Mouse (Mus musculus): ENCODE data around the gene Cox17. TPM values are rescaled to one million over a fixed set of nuclear protein-coding genes. Genes with fewer than 3 reads are reported as not detected.
A peak's percentile ranks its signal among the peaks of the same experiment; 100 is the strongest.

The Cox17 gene
- total RNA-seq (2014; rRNA removed), result 12.9 and 51.7 TPM in 2 replicates
- polyA plus RNA-seq (2015; fragmentation: Nextera tagmentation; extraction: Ambion mirVana), result 80.3 and 102 TPM in 2 replicates

GRCm38 (mm10) chr16:38346529-38347325, at the start of gene Cox17, which contains the start of gene Gm21987:
Cox17 (plus strand) TSS chr16:38346991.
Gm21987 (plus strand) TSS chr16:38347040.
- no peaks in the 10 kb centered on the region for H3K27me3 ChIP-seq (ENCODE audit: insufficient read depth, low read length)
- ATAC-seq (peak; percentile 99), DNase-seq (peak; percentile 96)
- no peak for TF ChIP-seq CTCF (IDR thresholded peaks at IDR 0.05; ENCODE audit: low read depth)
- peak within 1 kb of the TSS; percentile 83 for H3K4me2 ChIP-seq (ENCODE audit: low read depth)
- H3K4me1 ChIP-seq (ENCODE audit: insufficient read depth), result 0 out of 2 replicates have a peak, but pooled peaks cover 8% of the 10 kb centered on the region
- WGBS, result 4% methylated on average over 35 of the region's 35 CpGs
- no peaks in the 10 kb centered on the region for H3K9me3 ChIP-seq (ENCODE audit: low read length)
- H3K27ac ChIP-seq (ENCODE audit: low read depth, low read length), result peak within 1 kb of the TSS; percentile 81
- peaks cover 13% of the 10 kb centered on the region for H3K36me3 ChIP-seq (ENCODE audit: insufficient read depth)
- peak within 1 kb of the TSS; percentile 85 for H3K4me3 ChIP-seq (ENCODE audit: low read depth, low read length)
- peak within 1 kb of the TSS; percentile 81 for H3K9ac ChIP-seq

- WGBS, result 74% methylated on average over 6 of the region's 6 CpGs
- Histone ChIP-seq H3K36me3 (ENCODE audit: insufficient read depth) (no peaks in the 10 kb centered on the region), H3K4me2 (ENCODE audit: low read depth) (no peak overlapping the region), H3K4me3 (ENCODE audit: low read depth, low read length) (no peak overlapping the region), H3K27me3 (ENCODE audit: insufficient read depth, low read length) (no peaks in the 10 kb centered on the region), H3K9ac (no peak overlapping the region), H3K9me3 (ENCODE audit: low read length) (no peaks in the 10 kb centered on the region), H3K4me1 (ENCODE audit: insufficient read depth) (no peaks in the 10 kb centered on the region), H3K27ac (ENCODE audit: low read depth, low read length) (no peak overlapping the region)
- TF ChIP-seq CTCF (IDR thresholded peaks at IDR 0.05; ENCODE audit: low read depth), result no peak
- no peak for ATAC-seq
- no peak for DNase-seq
These were observed 48.4 kb upstream of the Cox17 start for GRCm38 (mm10) chr16:38298410-38298809.

GRCm38 (mm10) chr16:38302367-38302766, 44.4 kb upstream of the Cox17 start:
- TF ChIP-seq CTCF (IDR thresholded peaks at IDR 0.05; ENCODE audit: low read depth), result no peak
- Histone ChIP-seq H3K9me3 (ENCODE audit: low read length) (no peaks in the 10 kb centered on the region), H3K27ac (ENCODE audit: low read depth, low read length) (no peak overlapping the region), H3K4me2 (ENCODE audit: low read depth) (no peak overlapping the region), H3K36me3 (ENCODE audit: insufficient read depth) (no peaks in the 10 kb centered on the region), H3K9ac (no peak overlapping the region), H3K4me3 (ENCODE audit: low read depth, low read length) (no peak overlapping the region), H3K4me1 (ENCODE audit: insufficient read depth) (no peaks in the 10 kb centered on the region), H3K27me3 (ENCODE audit: insufficient read depth, low read length) (no peaks in the 10 kb centered on the region)
- ATAC-seq (no peak), DNase-seq (no peak)
- 87% methylated on average over 13 of the region's 13 CpGs for WGBS

- TF ChIP-seq CTCF (IDR thresholded peaks at IDR 0.05; ENCODE audit: low read depth), result no peak
- 77% methylated on average over 17 of the region's 17 CpGs for WGBS
- Histone ChIP-seq H3K9ac (no peak overlapping the region), H3K36me3 (ENCODE audit: insufficient read depth) (no peaks in the 10 kb centered on the region), H3K27me3 (ENCODE audit: insufficient read depth, low read length) (no peaks in the 10 kb centered on the region), H3K4me1 (ENCODE audit: insufficient read depth) (no peaks in the 10 kb centered on the region), H3K4me2 (ENCODE audit: low read depth) (no peak overlapping the region), H3K27ac (ENCODE audit: low read depth, low read length) (no peak overlapping the region), H3K4me3 (ENCODE audit: low read depth, low read length) (no peak overlapping the region), H3K9me3 (ENCODE audit: low read length) (no peaks in the 10 kb centered on the region)
- no peak for DNase-seq
- ATAC-seq, result no peak
These were observed 42.2 kb upstream of the Cox17 start for GRCm38 (mm10) chr16:38304460-38305194.

GRCm38 (mm10) chr16:38306571-38307220, 40.1 kb upstream of the Cox17 start:
- no peaks in the 10 kb centered on the region for H3K36me3 ChIP-seq (ENCODE audit: insufficient read depth)
- H3K27ac ChIP-seq (ENCODE audit: low read depth, low read length), result no peak overlapping the region
- peak; percentile 47 for TF ChIP-seq CTCF (IDR thresholded peaks at IDR 0.05; ENCODE audit: low read depth)
- WGBS, result 53% methylated on average over 18 of the region's 18 CpGs
- H3K9ac ChIP-seq, result no peak overlapping the region
- no peaks in the 10 kb centered on the region for H3K4me1 ChIP-seq (ENCODE audit: insufficient read depth)
- no peak for DNase-seq
- H3K27me3 ChIP-seq (ENCODE audit: insufficient read depth, low read length), result no peaks in the 10 kb centered on the region
- no peaks in the 10 kb centered on the region for H3K9me3 ChIP-seq (ENCODE audit: low read length)
- ATAC-seq, result no peak
- H3K4me3 ChIP-seq (ENCODE audit: low read depth, low read length), result no peak overlapping the region
- H3K4me2 ChIP-seq (ENCODE audit: low read depth), result no peak overlapping the region

- 35% methylated on average over 5 of the region's 5 CpGs for WGBS
- H3K9me3 ChIP-seq (ENCODE audit: low read length), result no peaks in the 10 kb centered on the region
- ATAC-seq (no peak), DNase-seq (no peak)
- H3K4me2 ChIP-seq (ENCODE audit: low read depth), result no peak overlapping the region
- H3K4me3 ChIP-seq (ENCODE audit: low read depth, low read length), result no peak overlapping the region
- no peaks in the 10 kb centered on the region for H3K27me3 ChIP-seq (ENCODE audit: insufficient read depth, low read length)
- TF ChIP-seq CTCF (IDR thresholded peaks at IDR 0.05; ENCODE audit: low read depth), result no peak
- no peaks in the 10 kb centered on the region for H3K36me3 ChIP-seq (ENCODE audit: insufficient read depth)
- no peak overlapping the region for H3K9ac ChIP-seq
- no peaks in the 10 kb centered on the region for H3K4me1 ChIP-seq (ENCODE audit: insufficient read depth)
- H3K27ac ChIP-seq (ENCODE audit: low read depth, low read length), result no peak overlapping the region
These were observed 39.6 kb upstream of the Cox17 start for GRCm38 (mm10) chr16:38307221-38307605.
